Mouse (Mus musculus) forebrain, postnatal 0 days (tissue): ENCODE results near the gene Atp11c. TPM values are rescaled to one million over a fixed set of nuclear protein-coding genes. Genes with fewer than 3 reads are reported as not detected.

Experiments
- ATAC-seq: fragments of 200-750 bp; cut with Nextera tagmentation; 2 replicates; pipeline ENCODE4 v1.8.0; 2017; ENCODE audit warnings: mild to moderate bottlenecking, moderate library complexity
- DNase-seq: peaks from one replicate; pipeline ENCODE4 v3.0.0-alpha.2; 2015
- H3K27ac ChIP-seq: fragments of 300-500 bp; sonication (generic); 2 replicates; pipeline ENCODE4 v1.5.1; 2014; ENCODE audit warnings: low read depth, mild to moderate bottlenecking, antibody characterized with exemption, low read length, moderate library complexity, mixed read lengths
- H3K27me3 ChIP-seq: fragments of 300-500 bp; sonication (generic); 2 replicates; pipeline ENCODE4 v1.6.1; 2014; ENCODE audit warnings: mild to moderate bottlenecking, low read length, mixed read lengths; ENCODE audit not compliant: insufficient read depth
- H3K36me3 ChIP-seq: fragments of 300-500 bp; sonication (generic); 2 replicates; pipeline ENCODE4 v1.6.1; 2014; ENCODE audit warnings: mild to moderate bottlenecking, moderate library complexity; ENCODE audit not compliant: insufficient read depth
- H3K4me1 ChIP-seq: fragments of 300-500 bp; sonication (generic); 2 replicates; pipeline ENCODE4 v1.6.1; 2014; ENCODE audit warnings: antibody characterized with exemption; ENCODE audit not compliant: insufficient read depth
- H3K4me2 ChIP-seq: fragments of 300-500 bp; sonication (generic); 2 replicates; pipeline ENCODE4 v1.6.1; 2014; ENCODE audit warnings: low read depth, mild to moderate bottlenecking, moderate library complexity
- H3K4me3 ChIP-seq: fragments of 300-500 bp; sonication (generic); 2 replicates; pipeline ENCODE4 v1.5.1; 2014; ENCODE audit warnings: low read depth, low read length, mixed read lengths
- H3K9ac ChIP-seq: fragments of 300-500 bp; sonication (generic); 2 replicates; pipeline ENCODE4 v1.6.1; 2014; ENCODE audit warnings: mild to moderate bottlenecking
- H3K9me3 ChIP-seq: fragments of 300-500 bp; sonication (generic); 2 replicates; pipeline ENCODE4 v1.6.1; 2016; ENCODE audit warnings: low read length
- CTCF ChIP-seq: sonication (generic); IDR thresholded peaks from 2 replicates; pipeline ENCODE4 v1.5.1; 2016; ENCODE audit warnings: antibody characterized with exemption, control low read depth, low read depth
- WGBS: fragments of 180-500 bp; shearing (Covaris S2); extraction: QIAGEN DNeasy Blood & Tissue Kit; methylation state at CpG from one replicate; pipeline ENCODE4 v1.1.7; 2014; 5-methylcytosine and 5-hydroxymethylcytosine counted together
- polyA plus RNA-seq: library from polyadenylated mRNA; unstranded; fragments of >200 nt; fragmentation: Nextera tagmentation; extraction: Ambion mirVana; gene quantifications from 2 replicates; pipeline ENCODE4 v1.2.1, GENCODE M21; 2015
- total RNA-seq: library from RNA; depleted of rRNA; stranded (reverse); fragments of >200 nt; gene quantifications from 2 replicates; pipeline ENCODE4 v1.2.3, GENCODE M21; 2014

Atp11c gene
- total and polyA plus RNA-seq, 2 experiments from 2014 or later = 6.8 to 28.0 TPM

DNA sequence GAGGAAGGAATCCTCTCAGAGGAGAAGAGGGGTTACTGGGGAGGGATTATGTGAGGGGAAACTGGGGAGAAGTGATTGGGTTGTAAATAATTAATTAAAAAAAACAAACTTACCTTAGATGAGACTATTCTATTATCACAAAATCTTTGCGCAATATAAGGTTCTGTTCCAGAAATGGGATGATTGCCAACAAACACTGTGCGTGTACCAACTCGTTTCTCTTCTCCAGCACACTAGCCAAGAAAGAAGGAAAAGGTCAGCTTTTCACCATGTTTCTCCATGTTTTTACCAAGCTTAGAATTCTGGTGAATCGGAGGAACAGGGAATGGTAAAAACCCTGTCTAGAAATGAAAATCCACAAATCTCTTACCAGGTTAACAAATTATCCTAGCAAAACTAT is 271.2 kb downstream of the Atp11c start:
- Histone ChIP-seq H3K27me3 (no peaks in the 10 kb centered on the region), H3K9me3 (no peaks in the 10 kb centered on the region), H3K4me3 (no peak overlapping the region), H3K9ac (no peak overlapping the region), H3K4me1 (no peaks in the 10 kb centered on the region), H3K4me2 (no peak overlapping the region), H3K27ac (no peak overlapping the region), H3K36me3 (no peaks in the 10 kb centered on the region)
- 74% methylated on average over 4 of the region's 4 CpGs for WGBS
- TF ChIP-seq CTCF = no peak
- ATAC-seq (no peak), DNase-seq (no peak)

DNA sequence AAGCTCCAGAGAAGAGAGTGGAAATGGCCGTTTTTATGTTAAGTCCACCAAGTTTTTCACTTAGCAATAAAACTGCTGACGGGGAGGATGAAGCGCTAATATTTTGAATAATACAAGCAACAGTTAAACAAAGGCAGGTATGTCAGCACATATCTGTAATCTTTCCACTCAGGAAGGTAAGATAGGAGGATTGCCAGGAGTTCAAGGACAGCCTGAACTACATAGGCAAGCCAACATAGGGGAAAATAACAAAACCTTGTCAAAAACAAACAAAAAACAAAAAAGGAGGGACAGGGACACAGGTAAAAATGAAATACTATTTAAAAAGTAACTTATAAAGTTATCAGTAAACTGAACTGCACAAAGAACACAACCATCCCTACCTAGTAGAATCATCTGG is 274.8 kb downstream of the Atp11c start:
- DNase-seq = no peak
- Histone ChIP-seq H3K4me3 (no peak overlapping the region), H3K36me3 (no peaks in the 10 kb centered on the region), H3K9ac (no peak overlapping the region), H3K9me3 (no peaks in the 10 kb centered on the region), H3K27ac (no peak overlapping the region), H3K4me1 (no peaks in the 10 kb centered on the region), H3K27me3 (no peaks in the 10 kb centered on the region), H3K4me2 (no peak overlapping the region)
- no peak for TF ChIP-seq CTCF
- no peak for ATAC-seq
- 92% methylated on average over 3 of the region's 3 CpGs for WGBS

DNA sequence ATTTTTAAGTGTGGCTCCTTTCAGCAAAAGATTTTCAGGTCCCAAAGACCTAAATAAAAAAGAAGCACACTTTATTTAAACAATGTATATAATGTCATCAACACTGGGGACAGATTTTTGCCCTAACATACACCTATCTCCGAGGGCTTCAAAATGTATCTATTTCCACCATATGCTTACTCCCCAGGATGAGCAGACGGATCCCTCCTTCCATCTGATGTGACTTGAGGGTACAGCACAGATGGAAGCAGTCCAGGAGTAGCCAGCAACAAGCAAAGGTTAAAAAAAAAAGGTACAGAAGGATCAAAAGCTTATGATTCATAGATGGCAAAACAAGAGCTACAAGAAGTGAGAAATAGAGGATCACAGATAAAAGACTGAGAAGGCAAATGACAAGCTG is 300.2 kb downstream of the Atp11c start:
- H3K4me3 ChIP-seq = no peak overlapping the region
- no peak for DNase-seq
- H3K36me3 ChIP-seq = no peaks in the 10 kb centered on the region
- H3K4me1 ChIP-seq = no peaks in the 10 kb centered on the region
- no peak for TF ChIP-seq CTCF
- no peak for ATAC-seq
- no peak overlapping the region for H3K9ac ChIP-seq
- WGBS = 79% methylated on average over 2 of the region's 2 CpGs
- H3K27me3 ChIP-seq = no peaks in the 10 kb centered on the region
- no peaks in the 10 kb centered on the region for H3K9me3 ChIP-seq
- H3K27ac ChIP-seq = no peak overlapping the region
- no peak overlapping the region for H3K4me2 ChIP-seq

DNA sequence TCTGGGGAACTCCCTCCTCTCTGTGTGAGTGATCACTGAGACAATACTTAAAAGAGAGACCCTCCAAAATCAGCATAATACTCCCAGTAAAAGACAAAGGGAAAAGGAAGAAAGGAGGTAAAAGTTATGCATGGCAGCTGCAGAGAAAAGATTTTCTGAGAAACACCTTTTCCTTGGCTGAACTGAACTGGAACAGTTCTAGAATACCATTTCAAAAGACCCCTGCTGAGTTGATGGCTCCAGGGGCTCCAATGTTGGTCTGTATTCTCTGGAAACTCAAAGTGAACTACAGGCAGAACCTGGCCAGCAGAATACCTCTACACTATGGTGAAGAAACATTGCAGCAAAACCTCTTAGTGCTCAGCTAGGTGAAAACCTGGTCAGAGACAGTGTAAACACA is 337.2 kb downstream of the Atp11c start:
- Histone ChIP-seq H3K9ac (no peak overlapping the region), H3K9me3 (no peaks in the 10 kb centered on the region), H3K4me3 (no peak overlapping the region), H3K36me3 (no peaks in the 10 kb centered on the region), H3K27me3 (no peaks in the 10 kb centered on the region), H3K4me2 (no peak overlapping the region), H3K4me1 (no peaks in the 10 kb centered on the region), H3K27ac (no peak overlapping the region)
- no peak for TF ChIP-seq CTCF
- DNase-seq (no peak), ATAC-seq (no peak)

DNA sequence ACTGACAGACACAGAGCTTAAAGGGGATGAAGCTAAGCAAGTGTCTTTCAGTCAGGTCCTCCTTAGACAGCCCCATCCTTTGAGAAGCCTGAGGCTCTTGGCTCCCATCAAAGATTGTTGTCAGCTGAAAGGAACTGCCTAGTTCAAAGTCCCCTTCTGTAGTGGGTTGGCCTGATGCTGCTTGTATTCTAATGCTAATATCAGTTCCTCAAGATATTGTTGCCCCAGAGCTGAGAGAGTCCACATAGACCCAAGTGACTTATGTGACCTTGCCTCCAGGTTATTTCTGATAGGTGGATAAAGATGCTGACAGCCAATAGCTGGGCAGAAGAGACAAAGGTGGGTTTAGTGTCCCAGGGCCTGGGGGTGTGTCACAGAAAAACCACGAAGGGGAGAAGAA is 404.8 kb downstream of the Atp11c start:
- no peaks in the 10 kb centered on the region for H3K36me3 ChIP-seq
- H3K4me3 ChIP-seq = no peak overlapping the region
- H3K27me3 ChIP-seq = no peaks in the 10 kb centered on the region
- H3K4me1 ChIP-seq = no peaks in the 10 kb centered on the region
- ATAC-seq = no peak
- H3K4me2 ChIP-seq = no peak overlapping the region
- H3K9ac ChIP-seq = no peak overlapping the region
- no peak overlapping the region for H3K27ac ChIP-seq
- 48% methylated on average over 1 of the region's 1 CpGs for WGBS
- no peak for DNase-seq
- no peaks in the 10 kb centered on the region for H3K9me3 ChIP-seq
- no peak for TF ChIP-seq CTCF

DNA sequence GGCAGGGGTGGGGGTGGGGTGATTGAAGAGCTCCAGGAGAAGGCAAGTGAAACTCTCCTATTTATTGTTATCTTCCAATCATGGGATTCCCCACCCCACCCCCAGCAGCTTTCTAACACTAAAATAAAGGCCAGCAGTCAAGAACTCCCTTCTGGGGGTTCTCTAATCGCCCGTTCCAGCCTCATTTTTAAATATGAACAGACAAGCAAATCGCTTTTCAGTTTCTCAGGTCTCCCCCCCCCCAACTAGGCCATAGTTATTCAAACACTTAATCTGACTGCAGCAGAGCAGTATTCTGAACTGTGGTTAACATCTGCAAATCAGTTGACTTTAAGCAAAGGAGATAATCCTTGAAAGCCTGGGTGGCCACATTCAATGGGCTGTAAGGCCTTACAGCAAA is 409.9 kb downstream of the Atp11c start:
- no peak overlapping the region for H3K4me3 ChIP-seq
- no peak overlapping the region for H3K27ac ChIP-seq
- no peak overlapping the region for H3K4me2 ChIP-seq
- no peaks in the 10 kb centered on the region for H3K9me3 ChIP-seq
- 55% methylated on average over 3 of the region's 3 CpGs for WGBS
- DNase-seq (no peak), ATAC-seq (no peak)
- no peaks in the 10 kb centered on the region for H3K4me1 ChIP-seq
- no peak overlapping the region for H3K9ac ChIP-seq
- H3K36me3 ChIP-seq = no peaks in the 10 kb centered on the region
- TF ChIP-seq CTCF = no peak
- no peaks in the 10 kb centered on the region for H3K27me3 ChIP-seq

DNA sequence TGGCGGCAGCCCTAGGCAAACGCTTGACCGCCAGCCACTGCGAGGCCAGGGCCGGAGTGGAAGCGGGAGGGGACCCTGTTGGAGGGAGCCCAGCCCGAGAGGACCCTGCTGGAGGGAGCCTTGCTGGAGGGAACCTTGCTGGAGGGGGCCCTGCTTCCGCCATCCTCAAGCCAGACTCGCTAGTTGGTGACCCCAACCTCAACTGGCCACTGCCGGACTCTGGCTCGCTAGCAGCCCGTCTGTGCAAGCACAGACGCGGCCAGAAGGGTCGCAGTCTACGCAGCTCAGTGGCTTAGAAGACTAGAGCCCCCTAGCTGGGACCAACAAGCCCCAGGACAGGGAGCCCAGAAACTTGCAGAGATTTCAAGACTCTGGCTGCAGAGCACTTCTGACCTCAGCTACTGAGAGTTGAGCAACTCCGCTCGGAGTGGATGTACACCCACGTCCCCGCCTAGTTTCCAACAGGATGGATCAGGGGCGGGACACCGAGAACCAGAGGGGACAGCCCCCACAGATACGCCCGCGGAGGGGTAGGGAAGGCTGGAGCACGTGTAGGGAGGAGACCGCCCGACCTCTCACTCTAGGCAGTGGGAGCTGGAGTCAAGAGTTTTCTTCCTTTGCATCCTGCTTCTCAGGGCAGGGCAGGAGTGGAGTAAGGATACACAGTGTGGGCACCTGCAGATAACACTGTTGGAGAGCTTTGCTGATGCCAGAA is 413.6 kb downstream of the Atp11c start, which contains the start of gene Mcf2:
Gene Mcf2, minus strand, starts transcription at position 346 of the 715 bp plus-strand sequence.
- no peak within 1 kb of the TSS for H3K27ac ChIP-seq
- peak within 1 kb of the TSS; percentile 36 for H3K4me3 ChIP-seq
- no peaks in the 10 kb centered on the region for H3K36me3 ChIP-seq
- H3K4me2 ChIP-seq = peak within 1 kb of the TSS; percentile 83
- H3K27me3 ChIP-seq = no peaks in the 10 kb centered on the region
- peak; percentile 76 for ATAC-seq
- 21% methylated on average over 28 of the region's 28 CpGs for WGBS
- no peak for DNase-seq
- H3K9me3 ChIP-seq = no peaks in the 10 kb centered on the region
- H3K4me1 ChIP-seq = no peaks in the 10 kb centered on the region
- TF ChIP-seq CTCF = no peak; the same call in none of the 2 replicates
- H3K9ac ChIP-seq = peak within 1 kb of the TSS; percentile 33; the same call in 1 of the 2 replicates
